Mouse (Mus musculus) hindbrain, embryonic 14.5 days (tissue): Measurements from ENCODE around the gene Erlec1. TPM values are rescaled to one million over a fixed set of nuclear protein-coding genes. Genes with fewer than 3 reads are reported as not detected.

ENCODE experiments used
- ATAC-seq: fragments of 200-750 bp; cut with Nextera tagmentation; 2 replicates; pipeline ENCODE4 v1.8.0; 2017; ENCODE audit warnings: moderate number of reproducible peaks, mild to moderate bottlenecking, moderate TSS enrichment, moderate library complexity; ENCODE audit not compliant: low FRiP score
- DNase-seq: peaks from one replicate; pipeline ENCODE4 v3.0.0-alpha.2; 2015; ENCODE audit warnings: low spot score
- H3K27ac ChIP-seq: fragments of 300-500 bp; sonication (generic); 2 replicates; pipeline ENCODE4 v1.5.1; 2014; ENCODE audit warnings: mild to moderate bottlenecking, moderate library complexity
- H3K27me3 ChIP-seq: fragments of 300-500 bp; sonication (generic); 2 replicates; pipeline ENCODE4 v1.6.1; 2014; ENCODE audit warnings: mild to moderate bottlenecking, low read length, mixed read lengths; ENCODE audit not compliant: control insufficient read depth, insufficient read depth
- H3K36me3 ChIP-seq: fragments of 300-500 bp; sonication (generic); replicated peaks from 2 replicates; pipeline ENCODE4 v1.6.1; 2014; ENCODE audit not compliant: control insufficient read depth, insufficient read depth
- H3K4me1 ChIP-seq: fragments of 300-500 bp; sonication (generic); replicated peaks from 2 replicates; pipeline ENCODE4 v1.6.1; 2014; ENCODE audit warnings: antibody characterized with exemption, low read length, mixed read lengths; ENCODE audit not compliant: control insufficient read depth, insufficient read depth
- H3K4me2 ChIP-seq: fragments of 300-500 bp; sonication (generic); replicated peaks from 2 replicates; pipeline ENCODE4 v1.6.1; 2014; ENCODE audit warnings: mild to moderate bottlenecking, moderate library complexity
- H3K4me3 ChIP-seq: fragments of 300-500 bp; sonication (generic); replicated peaks from 2 replicates; pipeline ENCODE4 v1.5.1; 2014; ENCODE audit warnings: mild to moderate bottlenecking, low read length
- H3K9ac ChIP-seq: fragments of 300-500 bp; sonication (generic); 2 replicates; pipeline ENCODE4 v1.6.1; 2014
- H3K9me3 ChIP-seq: fragments of 300-500 bp; sonication (generic); 2 replicates; pipeline ENCODE4 v1.6.1; 2016; ENCODE audit warnings: low read length; ENCODE audit not compliant: control insufficient read depth
- WGBS: fragments of 180-500 bp; shearing (Covaris S2); extraction: QIAGEN DNeasy Blood & Tissue Kit; methylation state at CpG from one replicate; pipeline ENCODE4 v1.1.7; 2014; 5-methylcytosine and 5-hydroxymethylcytosine counted together
- polyA plus RNA-seq: library from polyadenylated mRNA; unstranded; fragments of >200 nt; fragmentation: Nextera tagmentation; extraction: Ambion mirVana; gene quantifications from 2 replicates; pipeline ENCODE4 v1.2.1, GENCODE M21; 2014

Gene Erlec1
- polyA plus RNA-seq: 13.9 and 15.5 TPM in 2 replicates

GRCm38 (mm10) chr11:30954279-30954725 lies at the start of gene Erlec1:
Erlec1 (minus strand) TSS chr11:30954335.
- Histone ChIP-seq H3K9me3 (peaks cover 13% of the 10 kb centered on the region; the same call in 1 of the 2 replicates), H3K27ac (peak within 1 kb of the TSS; percentile 90), H3K4me3 (peak within 1 kb of the TSS; percentile 83), H3K4me2 (peak within 1 kb of the TSS; percentile 72), H3K9ac (peak within 1 kb of the TSS; percentile 91), H3K4me1 (peaks cover 14% of the 10 kb centered on the region), H3K27me3 (no peaks in the 10 kb centered on the region), H3K36me3 (peaks cover 26% of the 10 kb centered on the region)
- DNase-seq (peak; percentile 90), ATAC-seq (peak; percentile 99)
- under 1% methylated on average over 40 of the region's 40 CpGs for WGBS

- no peak overlapping the region for H3K4me3 ChIP-seq
These were observed 47.2 kb upstream of the Erlec1 start for GRCm38 (mm10) chr11:31001169-31001908.

GRCm38 (mm10) chr11:31000028-31000427 lies 45.9 kb upstream of the Erlec1 start:
- DNase-seq (no peak), ATAC-seq (no peak)
- Histone ChIP-seq H3K27me3 (no peaks in the 10 kb centered on the region), H3K4me2 (no peak overlapping the region), H3K9me3 (no peaks in the 10 kb centered on the region), H3K27ac (no peak overlapping the region), H3K4me1 (no peaks in the 10 kb centered on the region), H3K36me3 (no peaks in the 10 kb centered on the region), H3K4me3 (no peak overlapping the region), H3K9ac (no peak overlapping the region)
- 95% methylated on average over 2 of the region's 2 CpGs for WGBS

More at GRCm38 (mm10) chr11:31001169-31001908, 47.2 kb upstream of the Erlec1 start:
- no peaks in the 10 kb centered on the region for H3K4me1 ChIP-seq
- no peak for ATAC-seq
- no peak overlapping the region for H3K27ac ChIP-seq
- WGBS: 96% methylated on average over 4 of the region's 4 CpGs
- no peak for DNase-seq
- H3K27me3 ChIP-seq: no peaks in the 10 kb centered on the region
- 0 out of 2 replicates have a peak, but pooled peaks cover 3% of the 10 kb centered on the region for H3K36me3 ChIP-seq
- H3K9me3 ChIP-seq: no peaks in the 10 kb centered on the region
- H3K4me2 ChIP-seq: no peak overlapping the region
- H3K9ac ChIP-seq: no peak overlapping the region

- no peaks in the 10 kb centered on the region for H3K36me3 ChIP-seq
- no peak overlapping the region for H3K4me2 ChIP-seq
- WGBS: 96% methylated on average over 2 of the region's 2 CpGs
- no peak overlapping the region for H3K9ac ChIP-seq
- H3K27me3 ChIP-seq: no peaks in the 10 kb centered on the region
- DNase-seq (no peak), ATAC-seq (no peak)
- no peaks in the 10 kb centered on the region for H3K9me3 ChIP-seq
- H3K4me3 ChIP-seq: no peak overlapping the region
- no peak overlapping the region for H3K27ac ChIP-seq
- H3K4me1 ChIP-seq: no peaks in the 10 kb centered on the region
These were observed 44.6 kb upstream of the Erlec1 start for GRCm38 (mm10) chr11:30998704-30999103.

GRCm38 (mm10) chr11:30998199-30998598 lies 44.1 kb upstream of the Erlec1 start:
- no peak for ATAC-seq

GRCm38 (mm10) chr11:30996670-30997069 lies 42.5 kb upstream of the Erlec1 start:
- H3K9me3 ChIP-seq: no peaks in the 10 kb centered on the region
- WGBS: 91% methylated on average over 3 of the region's 3 CpGs

More at GRCm38 (mm10) chr11:30998199-30998598, 44.1 kb upstream of the Erlec1 start:
- H3K4me1 ChIP-seq: no peaks in the 10 kb centered on the region
- H3K9me3 ChIP-seq: no peaks in the 10 kb centered on the region
- no peaks in the 10 kb centered on the region for H3K36me3 ChIP-seq
- no peak overlapping the region for H3K9ac ChIP-seq
- 95% methylated on average over 5 of the region's 5 CpGs for WGBS
- no peak overlapping the region for H3K4me2 ChIP-seq
- H3K4me3 ChIP-seq: no peak overlapping the region
- DNase-seq: no peak
- H3K27me3 ChIP-seq: no peaks in the 10 kb centered on the region
- H3K27ac ChIP-seq: no peak overlapping the region

GRCm38 (mm10) chr11:30986625-30987017 lies 32.5 kb upstream of the Erlec1 start:
- H3K9me3 ChIP-seq: no peaks in the 10 kb centered on the region
- peak; percentile 79 for ATAC-seq
- WGBS: 3% methylated on average over 2 of the region's 2 CpGs
- H3K27ac ChIP-seq: peak overlapping the region; percentile 60
- H3K9ac ChIP-seq: peak overlapping the region; percentile 76
- peak overlapping the region; percentile 65 for H3K4me3 ChIP-seq
- peak overlapping the region; percentile 75 for H3K4me2 ChIP-seq
- DNase-seq: no peak
- no peaks in the 10 kb centered on the region for H3K27me3 ChIP-seq
- no peaks in the 10 kb centered on the region for H3K36me3 ChIP-seq
- peaks cover 6% of the 10 kb centered on the region for H3K4me1 ChIP-seq

More at GRCm38 (mm10) chr11:30996670-30997069, 42.5 kb upstream of the Erlec1 start:
- H3K36me3 ChIP-seq: no peaks in the 10 kb centered on the region
- no peak overlapping the region for H3K27ac ChIP-seq
- H3K4me3 ChIP-seq: no peak overlapping the region
- no peak overlapping the region for H3K9ac ChIP-seq
- H3K4me2 ChIP-seq: no peak overlapping the region
- no peaks in the 10 kb centered on the region for H3K27me3 ChIP-seq
- H3K4me1 ChIP-seq: no peaks in the 10 kb centered on the region
- DNase-seq (no peak), ATAC-seq (no peak)

- Histone ChIP-seq H3K9me3 (no peaks in the 10 kb centered on the region), H3K4me3 (peak within 1 kb of the TSS; percentile 65), H3K27me3 (no peaks in the 10 kb centered on the region), H3K36me3 (no peaks in the 10 kb centered on the region), H3K9ac (peak within 1 kb of the TSS; percentile 76), H3K27ac (peak within 1 kb of the TSS; percentile 83), H3K4me1 (peaks cover 6% of the 10 kb centered on the region), H3K4me2 (peak within 1 kb of the TSS; percentile 75)
- WGBS: 2% methylated on average over 22 of the region's 22 CpGs
- ATAC-seq (peak; percentile 99), DNase-seq (peak; percentile 89)
These were observed 31.9 kb upstream of the Erlec1 start, which contains the start of gene Chac2 for GRCm38 (mm10) chr11:30985877-30986624. Chac2 (minus strand) TSS chr11:30986350.

GRCm38 (mm10) chr11:30985237-30985636 lies 31.1 kb upstream of the Erlec1 start:
- Histone ChIP-seq H3K9me3 (no peaks in the 10 kb centered on the region), H3K9ac (peak overlapping the region; percentile 76; the same call in 1 of the 2 replicates), H3K36me3 (no peaks in the 10 kb centered on the region), H3K4me3 (peak overlapping the region; percentile 65), H3K27me3 (no peaks in the 10 kb centered on the region), H3K4me1 (peaks cover 6% of the 10 kb centered on the region), H3K4me2 (peak overlapping the region; percentile 75), H3K27ac (no peak overlapping the region)
- ATAC-seq (no peak), DNase-seq (no peak)
- WGBS: 37% methylated on average over 2 of the region's 2 CpGs
